ENCODE assay signal across 9 mouse cellular contexts in the genomic region with DNA sequence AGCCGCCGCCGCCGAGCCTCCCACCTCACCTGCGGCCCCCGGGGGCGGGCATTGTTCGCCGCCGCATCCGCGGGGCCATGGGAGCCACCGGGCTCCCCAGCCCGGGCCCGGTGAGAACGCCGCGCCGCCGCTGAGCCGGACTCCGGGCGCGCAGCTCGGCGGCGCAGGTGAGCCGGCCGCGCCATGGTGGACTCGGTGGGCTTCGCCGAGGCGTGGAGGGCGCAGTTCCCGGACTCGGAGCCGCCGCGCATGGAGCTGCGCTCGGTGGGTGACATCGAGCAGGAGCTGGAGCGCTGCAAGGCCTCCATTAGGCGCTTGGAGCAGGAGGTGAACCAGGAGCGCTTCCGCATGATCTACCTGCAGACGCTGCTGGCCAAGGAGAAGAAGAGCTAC. TPM values are rescaled to one million over a fixed set of nuclear protein-coding genes. Genes with fewer than 3 reads are reported as not detected.
DNase-seq lines count a peak whose midpoint lies in the region; ATAC-seq and TF ChIP-seq lines count a peak whose summit lies in the region.
"Had no signal": no experiment of that assay in that cellular context is flagged by ENCODE, and none has a peak within 500 bp of the region (broad histone marks: within the 10 kb centered on the region; RNA-seq: fewer than 3 reads in every experiment).

No protein-coding gene starts in this region.

- H3K4me2 ChIP-seq in heart, embryonic 15.5 days = peak overlapping the region; percentile 91
- peak overlapping the region; percentile 87 for H3K4me2 ChIP-seq in limb, embryonic 15.5 days

- no peaks in the 10 kb centered on the region for H3K36me3 ChIP-seq in heart, embryonic 15.5 days
- H3K36me3 ChIP-seq in limb, embryonic 15.5 days = peaks cover 3% of the 10 kb centered on the region; the same call in 1 of the 2 replicates

- no peaks in the 10 kb centered on the region for H3K9me3 ChIP-seq in heart, embryonic 15.5 days (replicated peaks)
- H3K9me3 ChIP-seq in limb, embryonic 15.5 days = no peaks in the 10 kb centered on the region

- peaks cover 47% of the 10 kb centered on the region for H3K27me3 ChIP-seq in heart, embryonic 15.5 days
- no peaks in the 10 kb centered on the region for H3K27me3 ChIP-seq in limb, embryonic 15.5 days

- peak overlapping the region; percentile 80 for H3K9ac ChIP-seq in heart, embryonic 15.5 days
- H3K9ac ChIP-seq in limb, embryonic 15.5 days = peak overlapping the region; percentile 63

- H3K27ac ChIP-seq in heart, embryonic 15.5 days = peak overlapping the region; percentile 57
- peak overlapping the region; percentile 69 for H3K27ac ChIP-seq in limb, embryonic 15.5 days

- peaks cover 53% of the 10 kb centered on the region for H3K4me1 ChIP-seq in heart, embryonic 15.5 days (replicated peaks)
- H3K4me1 ChIP-seq in limb, embryonic 15.5 days = peaks cover 49% of the 10 kb centered on the region

- intact Hi-C loops in gastrocnemius, postnatal 36 days (cut with DNase I) = loop anchor here (5.0 kb wide), 1 partner anchor 41 kb away; no protein-coding TSS in a partner anchor

- DNase-seq in gastrocnemius, postnatal 10 days = peak; percentile 33
- no peak for DNase-seq in gastrocnemius, postnatal 36 days
- DNase-seq in A20 (ENCODE audit: low read depth, low spot score) = peak; percentile 43
- peak; percentile 57 for DNase-seq in brain, embryonic 14.5 days (ENCODE audit: low read depth)
- peak; percentile 46 for DNase-seq in retina, postnatal 1 day

- TF ChIP-seq CTCF in brain, embryonic 14.5 days (IDR thresholded peaks at IDR 0.05; ENCODE audit: borderline replicate concordance, extremely low read depth, insufficient read depth, insufficient read length) = no peak

- peak; percentile 3; the same call in 1 of the 2 replicates for ATAC-seq in heart, embryonic 15.5 days (replicated peaks; ENCODE audit: insufficient number of reproducible peaks, insufficient read depth, low FRiP score, low read depth)
- no peak for ATAC-seq in limb, embryonic 15.5 days (ENCODE audit: insufficient number of reproducible peaks, low FRiP score, low TSS enrichment, low read depth)
- no peak for ATAC-seq in megakaryocyte-erythroid progenitor cell, adult 5-6 weeks (replicated peaks; ENCODE audit: low FRiP score, low TSS enrichment, poor library complexity, severe bottlenecking)

- H3K4me3 ChIP-seq in heart, embryonic 15.5 days = peak overlapping the region; percentile 86
- H3K4me3 ChIP-seq in limb, embryonic 15.5 days = peak overlapping the region; percentile 88

- TF ChIP-seq POLR2A in brain, embryonic 14.5 days (IDR thresholded peaks at IDR 0.05; ENCODE audit: borderline replicate concordance, extremely low read depth, insufficient read depth, insufficient read length, poor library complexity, severe bottlenecking) = no peak

- whole genome bisulfite sequencing in heart, embryonic 15.5 days = 0% methylated on average over 33 of the region's 48 CpGs
- WGBS in limb, embryonic 15.5 days = 0% methylated on average over 37 of the region's 48 CpGs

RNA-seq across cellular contexts. Expression of a gene that starts 0.4 kb away (rescaled TPM):
- 1 to 10 TPM; 4.2 to 6.4 TPM for total RNA-seq in gastrocnemius, postnatal 10 days (2021)
- total RNA-seq in gastrocnemius, postnatal 36 days (2021) = 1 to 10 TPM; 4.3 to 4.4 TPM
- 57.8 and 83.3 TPM in 2 replicates for polyA plus RNA-seq in brain, embryonic 14.5 days (2012; rRNA removed)
- 9.7 and 10.2 TPM in 2 replicates for polyA plus RNA-seq in heart, embryonic 15.5 days (2015; fragmentation: Nextera tagmentation; extraction: Ambion mirVana)
- polyA plus RNA-seq in limb, embryonic 15.5 days (2015; fragmentation: Nextera tagmentation; extraction: Ambion mirVana) = 7.5 and 7.6 TPM in 2 replicates
- total RNA-seq in megakaryocyte-erythroid progenitor cell, adult 5-6 weeks (2014; fragmentation: Nextera tagmentation) = 4.0 and 5.5 TPM in 2 replicates
- total RNA-seq in megakaryocyte-erythroid progenitor cell, adult 5-6 weeks (2017) = 1.4 and 6.9 TPM in 2 replicates

RNA-seq across cellular contexts. Expression of a gene that starts 24.0 kb away (rescaled TPM):
- total RNA-seq in gastrocnemius, postnatal 10 days (2021) = 1 to 10 TPM; 1.3 to 2.2 TPM
- total RNA-seq in gastrocnemius, postnatal 36 days (2021) = under 1 TPM; 0.27 to 0.51 TPM
- 24.3 and 26.3 TPM in 2 replicates for polyA plus RNA-seq in brain, embryonic 14.5 days (2012; rRNA removed)
- 2.2 and 4.1 TPM in 2 replicates for polyA plus RNA-seq in heart, embryonic 15.5 days (2015; fragmentation: Nextera tagmentation; extraction: Ambion mirVana)
- polyA plus RNA-seq in limb, embryonic 15.5 days (2015; fragmentation: Nextera tagmentation; extraction: Ambion mirVana) = 6.3 and 6.7 TPM in 2 replicates
- not detected in 2 replicates for total RNA-seq in megakaryocyte-erythroid progenitor cell, adult 5-6 weeks (2014; fragmentation: Nextera tagmentation)
- not detected in 2 replicates for total RNA-seq in megakaryocyte-erythroid progenitor cell, adult 5-6 weeks (2017)

RNA-seq across cellular contexts. Expression of a gene that starts 28.5 kb away (rescaled TPM):
- total RNA-seq in gastrocnemius, postnatal 10 days (2021) = not detected
- total RNA-seq in gastrocnemius, postnatal 36 days (2021) = not detected
- 0.42 and 0.53 TPM in 2 replicates for polyA plus RNA-seq in brain, embryonic 14.5 days (2012; rRNA removed)
- 0.20 TPM in 1 of 2 replicates, not detected in the other for polyA plus RNA-seq in heart, embryonic 15.5 days (2015; fragmentation: Nextera tagmentation; extraction: Ambion mirVana)
- polyA plus RNA-seq in limb, embryonic 15.5 days (2015; fragmentation: Nextera tagmentation; extraction: Ambion mirVana) = not detected in 2 replicates
- not detected in 2 replicates for total RNA-seq in megakaryocyte-erythroid progenitor cell, adult 5-6 weeks (2014; fragmentation: Nextera tagmentation)
- total RNA-seq in megakaryocyte-erythroid progenitor cell, adult 5-6 weeks (2017) = not detected in 2 replicates
- polyA plus RNA-seq: large intestine, adult 2 months had no signal

Comparison
In these comparisons a context has a peak if more than half of its experiments do, and no peak if none do; other contexts are left out.
1. DNase-seq: peak in gastrocnemius, postnatal 10 days (single experiment), A20 (single experiment), brain, embryonic 14.5 days (single experiment) and retina, postnatal 1 day (single experiment); none in gastrocnemius, postnatal 36 days (0 of 2).